Mouse (Mus musculus): Measurements from ENCODE around the gene Mtcl1.

- TF ChIP-seq GATA1 (IDR thresholded peaks at IDR 0.05; ENCODE audit: borderline replicate concordance, low read length) = no peak
- TF ChIP-seq FLI1 (IDR thresholded peaks at IDR 0.05; ENCODE audit: low read length) = no peak
Observed at GRCm38 (mm10) chr17:66324836-66325235, 124.7 kb downstream of the Mtcl1 start.
